Mouse (Mus musculus) intestine, embryonic 15.5 days (tissue): ENCODE results near the gene Gm21972. TPM values are rescaled to one million over a fixed set of nuclear protein-coding genes. Genes with fewer than 3 reads are reported as not detected.
A peak's percentile ranks its signal among the peaks of the same experiment; 100 is the strongest.

Experiments used
- ATAC-seq: fragments of 200-750 bp; cut with Nextera tagmentation; 2 replicates; pipeline ENCODE4 v1.8.0; 2017; ENCODE audit warnings: moderate TSS enrichment, moderate library complexity
- H3K27ac ChIP-seq: fragments of 300-500 bp; sonication (generic); 2 replicates; pipeline ENCODE4 v1.5.1; 2015; ENCODE audit warnings: mild to moderate bottlenecking, inconsistent platforms
- H3K27me3 ChIP-seq: fragments of 300-500 bp; sonication (generic); replicated peaks from 2 replicates; pipeline ENCODE4 v1.6.1; 2015; ENCODE audit warnings: inconsistent platforms
- H3K36me3 ChIP-seq: fragments of 300-500 bp; sonication (generic); 2 replicates; pipeline ENCODE4 v1.6.1; 2015; ENCODE audit warnings: inconsistent platforms
- H3K4me1 ChIP-seq: fragments of 300-500 bp; sonication (generic); replicated peaks from 2 replicates; pipeline ENCODE4 v1.6.1; 2015; ENCODE audit warnings: inconsistent platforms
- H3K4me2 ChIP-seq: fragments of 300-500 bp; sonication (generic); replicated peaks from 2 replicates; pipeline ENCODE4 v1.6.1; 2015; ENCODE audit warnings: mild to moderate bottlenecking, inconsistent platforms
- H3K4me3 ChIP-seq: fragments of 300-500 bp; sonication (generic); replicated peaks from 2 replicates; pipeline ENCODE4 v1.5.1; 2015; ENCODE audit warnings: inconsistent platforms
- H3K9ac ChIP-seq: fragments of 300-500 bp; sonication (generic); 2 replicates; pipeline ENCODE4 v1.6.1; 2015; ENCODE audit warnings: inconsistent platforms
- H3K9me3 ChIP-seq: fragments of 300-500 bp; sonication (generic); 2 replicates; pipeline ENCODE4 v1.6.1; 2016; ENCODE audit warnings: inconsistent platforms
- WGBS: fragments of 180-500 bp; shearing (Covaris S2); methylation state at CpG from one replicate; pipeline ENCODE4 v1.1.7; 2015; 5-methylcytosine and 5-hydroxymethylcytosine counted together
- polyA plus RNA-seq: library from polyadenylated mRNA; unstranded; fragments of >200 nt; fragmentation: Nextera tagmentation; extraction: Ambion mirVana; gene quantifications from 2 replicates; pipeline ENCODE4 v1.2.1, GENCODE M21; 2015

Gene Gm21972
- polyA plus RNA-seq, 1 experiment from 2014 or later: not detected

GRCm38 (mm10) chr1:86147557-86147956 is 14.1 kb downstream of the Gm21972 start:
- Histone ChIP-seq H3K4me3 (no peak overlapping the region), H3K9ac (no peak overlapping the region), H3K4me2 (no peak overlapping the region), H3K4me1 (no peaks in the 10 kb centered on the region), H3K36me3 (no peaks in the 10 kb centered on the region), H3K27me3 (no peaks in the 10 kb centered on the region), H3K27ac (no peak overlapping the region), H3K9me3 (no peaks in the 10 kb centered on the region)
- ATAC-seq: no peak
- 66% methylated on average over 5 of the region's 5 CpGs for WGBS

- Histone ChIP-seq H3K27me3 (no peaks in the 10 kb centered on the region), H3K27ac (no peak overlapping the region), H3K4me1 (no peaks in the 10 kb centered on the region), H3K4me2 (no peak overlapping the region), H3K9ac (no peak overlapping the region), H3K36me3 (no peaks in the 10 kb centered on the region), H3K4me3 (no peak overlapping the region), H3K9me3 (no peaks in the 10 kb centered on the region)
- no peak for ATAC-seq
- 75% methylated on average over 9 of the region's 9 CpGs for WGBS
Observed at GRCm38 (mm10) chr1:86148161-86148560, 14.7 kb downstream of the Gm21972 start.

- H3K27ac ChIP-seq: no peak overlapping the region
- no peaks in the 10 kb centered on the region for H3K36me3 ChIP-seq
- H3K27me3 ChIP-seq: no peaks in the 10 kb centered on the region
- no peak overlapping the region for H3K4me3 ChIP-seq
- no peak overlapping the region for H3K4me2 ChIP-seq
- H3K4me1 ChIP-seq: peaks cover 10% of the 10 kb centered on the region
- H3K9me3 ChIP-seq: no peaks in the 10 kb centered on the region
- H3K9ac ChIP-seq: no peak overlapping the region
- ATAC-seq: no peak
- WGBS: 78% methylated on average over 6 of the region's 6 CpGs
Observed at GRCm38 (mm10) chr1:86150929-86151328, 17.5 kb downstream of the Gm21972 start.

GRCm38 (mm10) chr1:86151376-86151775 is 17.9 kb downstream of the Gm21972 start:
- no peaks in the 10 kb centered on the region for H3K9me3 ChIP-seq
- no peak for ATAC-seq
- H3K27ac ChIP-seq: no peak overlapping the region
- H3K4me3 ChIP-seq: no peak overlapping the region
- H3K4me1 ChIP-seq: peaks cover 10% of the 10 kb centered on the region
- WGBS: 71% methylated on average over 7 of the region's 7 CpGs
- H3K9ac ChIP-seq: no peak overlapping the region
- H3K27me3 ChIP-seq: no peaks in the 10 kb centered on the region
- no peak overlapping the region for H3K4me2 ChIP-seq
- no peaks in the 10 kb centered on the region for H3K36me3 ChIP-seq

GRCm38 (mm10) chr1:86152618-86153017 is 19.2 kb downstream of the Gm21972 start:
- Histone ChIP-seq H3K4me1 (peaks cover 10% of the 10 kb centered on the region), H3K4me3 (no peak overlapping the region), H3K36me3 (no peaks in the 10 kb centered on the region), H3K9me3 (no peaks in the 10 kb centered on the region), H3K27me3 (no peaks in the 10 kb centered on the region), H3K27ac (no peak overlapping the region), H3K4me2 (no peak overlapping the region), H3K9ac (no peak overlapping the region)
- ATAC-seq: no peak
- 88% methylated on average over 1 of the region's 1 CpGs for WGBS

GRCm38 (mm10) chr1:86154133-86154823 is 20.8 kb downstream of the Gm21972 start, which contains the start of gene Armc9:
TSS of gene Armc9 (plus strand) at chr1:86154780.
- WGBS: 3% methylated on average over 40 of the region's 40 CpGs

GRCm38 (mm10) chr1:86154824-86155164 is 21.4 kb downstream of the Gm21972 start:
- H3K36me3 ChIP-seq: no peaks in the 10 kb centered on the region
- no peaks in the 10 kb centered on the region for H3K27me3 ChIP-seq
- no peaks in the 10 kb centered on the region for H3K9me3 ChIP-seq
- H3K4me2 ChIP-seq: peak overlapping the region; percentile 80
- H3K27ac ChIP-seq: no peak overlapping the region
- H3K9ac ChIP-seq: peak overlapping the region; percentile 62
- ATAC-seq: no peak
- peak overlapping the region; percentile 64 for H3K4me3 ChIP-seq
- WGBS: under 1% methylated on average over 18 of the region's 18 CpGs
- peaks cover 10% of the 10 kb centered on the region for H3K4me1 ChIP-seq

More at GRCm38 (mm10) chr1:86154133-86154823, 20.8 kb downstream of the Gm21972 start, which contains the start of gene Armc9:
- H3K9ac ChIP-seq: peak within 1 kb of the TSS; percentile 62
- H3K9me3 ChIP-seq: no peaks in the 10 kb centered on the region
- H3K4me3 ChIP-seq: peak within 1 kb of the TSS; percentile 64
- peak within 1 kb of the TSS; percentile 81 for H3K4me2 ChIP-seq
- H3K4me1 ChIP-seq: peaks cover 10% of the 10 kb centered on the region
- ATAC-seq: peak; percentile 99
- no peaks in the 10 kb centered on the region for H3K27me3 ChIP-seq
- H3K27ac ChIP-seq: peak within 1 kb of the TSS; percentile 84
- H3K36me3 ChIP-seq: no peaks in the 10 kb centered on the region

GRCm38 (mm10) chr1:86156075-86156474 is 22.6 kb downstream of the Gm21972 start:
- Histone ChIP-seq H3K27ac (no peak overlapping the region), H3K9me3 (no peaks in the 10 kb centered on the region), H3K27me3 (no peaks in the 10 kb centered on the region), H3K4me3 (no peak overlapping the region), H3K36me3 (peaks cover 6% of the 10 kb centered on the region; the same call in 1 of the 2 replicates), H3K4me1 (peaks cover 10% of the 10 kb centered on the region), H3K4me2 (no peak overlapping the region), H3K9ac (no peak overlapping the region)
- no peak for ATAC-seq
- 75% methylated on average over 3 of the region's 3 CpGs for WGBS

- no peak overlapping the region for H3K9ac ChIP-seq
- WGBS: 85% methylated on average over 6 of the region's 6 CpGs
- H3K4me1 ChIP-seq: peaks cover 10% of the 10 kb centered on the region
- no peak overlapping the region for H3K4me3 ChIP-seq
- no peak for ATAC-seq
- H3K4me2 ChIP-seq: no peak overlapping the region
- H3K36me3 ChIP-seq: peaks cover 11% of the 10 kb centered on the region
- H3K27ac ChIP-seq: no peak overlapping the region
- no peaks in the 10 kb centered on the region for H3K9me3 ChIP-seq
- H3K27me3 ChIP-seq: no peaks in the 10 kb centered on the region
Observed at GRCm38 (mm10) chr1:86156595-86156994, 23.2 kb downstream of the Gm21972 start.

GRCm38 (mm10) chr1:86160059-86160458 is 26.6 kb downstream of the Gm21972 start:
- Histone ChIP-seq H3K4me3 (no peak overlapping the region), H3K9ac (no peak overlapping the region), H3K4me1 (peaks cover 7% of the 10 kb centered on the region), H3K9me3 (no peaks in the 10 kb centered on the region), H3K27me3 (no peaks in the 10 kb centered on the region), H3K36me3 (peaks cover 12% of the 10 kb centered on the region), H3K4me2 (no peak overlapping the region), H3K27ac (no peak overlapping the region)
- WGBS: 91% methylated on average over 6 of the region's 6 CpGs
- no peak for ATAC-seq

- WGBS: 95% methylated on average over 5 of the region's 5 CpGs
- ATAC-seq: peak; percentile 63; the same call in 1 of the 2 replicates
- Histone ChIP-seq H3K4me2 (no peak overlapping the region), H3K27me3 (no peaks in the 10 kb centered on the region), H3K36me3 (peaks cover 12% of the 10 kb centered on the region), H3K9ac (no peak overlapping the region), H3K4me1 (peaks cover 3% of the 10 kb centered on the region; the same call in 1 of the 2 replicates), H3K27ac (no peak overlapping the region), H3K4me3 (no peak overlapping the region), H3K9me3 (no peaks in the 10 kb centered on the region)
Observed at GRCm38 (mm10) chr1:86160479-86160878, 27.0 kb downstream of the Gm21972 start.

GRCm38 (mm10) chr1:86161061-86161460 is 27.6 kb downstream of the Gm21972 start:
- Histone ChIP-seq H3K4me1 (no peaks in the 10 kb centered on the region), H3K9me3 (no peaks in the 10 kb centered on the region), H3K4me3 (no peak overlapping the region), H3K4me2 (no peak overlapping the region), H3K9ac (no peak overlapping the region), H3K36me3 (peaks cover 12% of the 10 kb centered on the region), H3K27ac (no peak overlapping the region), H3K27me3 (no peaks in the 10 kb centered on the region)
- WGBS: 90% methylated on average over 5 of the region's 5 CpGs
- no peak; the same call in 1 of the 2 replicates for ATAC-seq

- Histone ChIP-seq H3K4me2 (no peak overlapping the region), H3K9me3 (no peaks in the 10 kb centered on the region), H3K27ac (no peak overlapping the region), H3K4me1 (0 out of 2 replicates have a peak, but pooled peaks cover 2% of the 10 kb centered on the region), H3K4me3 (no peak overlapping the region), H3K27me3 (no peaks in the 10 kb centered on the region), H3K9ac (no peak overlapping the region), H3K36me3 (no peaks in the 10 kb centered on the region)
- no peak for ATAC-seq
- WGBS: 90% methylated on average over 5 of the region's 5 CpGs
Observed at GRCm38 (mm10) chr1:86174602-86175001, 41.2 kb downstream of the Gm21972 start.
